Mouse (Mus musculus): ENCODE results near the gene Stx16.

Gene Stx16

GRCm38 (mm10) chr2:174126522-174127375 lies 50.6 kb downstream of the Stx16 start:
- peak; percentile 66 for DNase-seq (ENCODE audit: low read depth, low spot score)

GRCm38 (mm10) chr2:174127376-174127713 lies 51.2 kb downstream of the Stx16 start:
- DNase-seq (ENCODE audit: low read depth, low spot score), result no peak

- DNase-seq (ENCODE audit: low read depth, low spot score), result no peak
Observed at GRCm38 (mm10) chr2:174128926-174129325, 52.8 kb downstream of the Stx16 start.

- no peak for DNase-seq (ENCODE audit: low read depth, low spot score)
Observed at GRCm38 (mm10) chr2:174130468-174131097, 54.5 kb downstream of the Stx16 start.

- DNase-seq (ENCODE audit: low read depth, low spot score), result no peak
Observed at GRCm38 (mm10) chr2:174132413-174132969, 56.4 kb downstream of the Stx16 start.

Measured in mesoderm, embryonic 11.5 days (tissue).